Mouse (Mus musculus): ENCODE measurements at regions not wholly inside any gene's neighbourhood (a gene's known extent, or its start where the extent isn't known, plus 50 kb on each side); places are given as distances from the start of the nearest gene placed in this dataset.

DNA sequence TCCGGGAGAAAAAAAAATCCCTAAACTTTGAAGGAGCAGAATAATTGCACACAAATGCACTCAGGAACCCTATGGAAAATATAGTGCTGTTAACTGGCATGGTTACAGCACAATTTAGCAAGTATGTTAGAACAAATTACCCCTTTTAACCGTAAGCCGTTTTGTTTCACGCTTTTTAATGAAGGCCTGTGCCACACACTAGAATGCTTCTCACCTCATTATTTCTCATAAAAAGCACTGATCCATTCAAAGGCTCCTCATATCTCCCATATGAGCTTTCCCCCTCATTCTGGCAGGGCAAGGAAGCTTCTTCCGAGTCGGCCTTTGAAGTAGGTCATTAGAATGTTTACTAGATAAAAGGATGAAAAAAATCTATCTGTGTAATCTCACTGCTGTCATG lies 182.4 kb downstream of the Fbxo8 start:
- no peak for TF ChIP-seq JUN (IDR thresholded peaks at IDR 0.05; ENCODE audit: insufficient read depth, low read depth, low read length)
- no peak for TF ChIP-seq NRF1 (IDR thresholded peaks at IDR 0.05; ENCODE audit: low read depth, low read length)
- TF ChIP-seq POLR2A (IDR thresholded peaks at IDR 0.05; ENCODE audit: low read depth, low read length): no peak
